Mouse (Mus musculus): ENCODE results near the gene Bco2. TPM values are rescaled to one million over a fixed set of nuclear protein-coding genes. Genes with fewer than 3 reads are reported as not detected.

Gene Bco2
- total RNA-seq, 1 experiment from 2014 or later = 2.2 TPM

- ATAC-seq (ENCODE audit: extremely low read depth, insufficient number of reproducible peaks, low FRiP score, poor library complexity, severe bottlenecking) = no peak
Measured at GRCm38 (mm10) chr9:50491531-50492045, 63.4 kb downstream of the Bco2 start.

- no peak for ATAC-seq (ENCODE audit: extremely low read depth, insufficient number of reproducible peaks, low FRiP score, poor library complexity, severe bottlenecking)
Measured at GRCm38 (mm10) chr9:50490836-50491235, 64.1 kb downstream of the Bco2 start.

DNA sequence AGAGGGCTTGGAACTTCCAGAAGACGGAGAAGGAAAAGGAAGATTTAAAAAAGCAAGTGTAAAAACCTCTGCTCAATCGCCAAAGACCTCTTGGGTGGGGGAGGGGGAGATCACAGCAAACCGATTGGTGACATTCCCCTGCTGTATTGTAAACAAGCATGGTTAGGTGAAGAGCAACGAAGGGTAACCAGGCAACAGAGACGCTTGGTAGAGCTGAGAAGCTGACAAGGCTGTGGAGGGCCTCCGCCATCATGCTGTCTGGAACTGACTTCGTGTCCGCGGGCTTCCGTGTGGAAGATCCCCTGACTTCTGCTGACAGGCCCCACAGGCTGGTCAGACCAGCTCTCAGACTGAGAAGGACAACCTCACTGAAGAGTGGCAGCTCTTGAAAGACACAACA is 69.5 kb downstream of the Bco2 start:
- no peak for ATAC-seq (ENCODE audit: extremely low read depth, insufficient number of reproducible peaks, low FRiP score, poor library complexity, severe bottlenecking)

Other genes with a start within 250 kb of the Bco2 start
- gene Rpl10-ps3, start 210.2 kb downstream of the Bco2 start, total RNA-seq (2017) = 71.3 and 115 TPM in 2 replicates
- 17.9 and 21.0 TPM in 2 replicates for gene Plet1, start 60.7 kb downstream of the Bco2 start, total RNA-seq (2017)
- gene Pts, start 26.5 kb downstream of the Bco2 start, total RNA-seq (2017) = 98.8 and 106 TPM in 2 replicates
- 8.5 and 10.0 TPM in 2 replicates for gene Il18, start 354 bp downstream of the Bco2 start, total RNA-seq (2017)
- gene Tex12, start 6.1 kb upstream of the Bco2 start, total RNA-seq (2017) = not detected in 2 replicates
- 76.4 and 77.9 TPM in 2 replicates for gene Sdhd, start 48.6 kb upstream of the Bco2 start, total RNA-seq (2017)
- 68.5 and 70.9 TPM in 2 replicates for gene Timm8b, start 48.7 kb upstream of the Bco2 start, total RNA-seq (2017)
- gene Pih1d2, start 62.1 kb upstream of the Bco2 start, total RNA-seq (2017) = 0.74 and 2.3 TPM in 2 replicates
- gene Nkapd1, start 62.3 kb upstream of the Bco2 start, total RNA-seq (2017) = 28.4 and 29.7 TPM in 2 replicates
- gene Dlat, start 104.6 kb upstream of the Bco2 start, total RNA-seq (2017) = 16.3 and 16.4 TPM in 2 replicates
- gene Dixdc1, start 184.3 kb upstream of the Bco2 start, total RNA-seq (2017) = 0.12 TPM in 1 of 2 replicates, not detected in the other
- not detected in 2 replicates for gene 2310030G06Rik, start 191.4 kb upstream of the Bco2 start, total RNA-seq (2017)
- gene Cryab, start 196.1 kb upstream of the Bco2 start, total RNA-seq (2017) = not detected in 2 replicates
- not detected in 2 replicates for gene Hspb2, start 197.2 kb upstream of the Bco2 start, total RNA-seq (2017)
- 9.2 and 10.3 TPM in 2 replicates for gene Fdxacb1, start 213.1 kb upstream of the Bco2 start, total RNA-seq (2017)
- gene Alg9, start 219.8 kb upstream of the Bco2 start, total RNA-seq (2017) = 9.0 and 12.8 TPM in 2 replicates
- 29.6 and 33.8 TPM in 2 replicates for gene 1110032A03Rik, start 220.3 kb upstream of the Bco2 start, total RNA-seq (2017)

Measured in neutrophil, adult 5-6 weeks (primary cell).